ENCODE assay signal across 9 mouse cellular contexts in genomic region chr9:60251765-60252164, GRCm38 (mm10).
A peak's percentile ranks its signal among the peaks of the same experiment; 100 is the strongest.
DNase-seq lines count a peak whose midpoint lies in the region; ATAC-seq lines count a peak whose summit lies in the region.
"Had no signal": no experiment of that assay in that cellular context is flagged by ENCODE, and none has a peak within 500 bp of the region (broad histone marks: within the 10 kb centered on the region; RNA-seq: fewer than 3 reads in every experiment).

No protein-coding gene starts in this region.

- no peak overlapping the region for H3K4me3 ChIP-seq in forebrain, embryonic 13.5 days
- no peak overlapping the region for H3K4me3 ChIP-seq in forebrain, embryonic 15.5 days

- 0 out of 2 replicates have a peak, but pooled peaks cover 3% of the 10 kb centered on the region for H3K27me3 ChIP-seq in forebrain, embryonic 13.5 days
- no peaks in the 10 kb centered on the region for H3K27me3 ChIP-seq in forebrain, embryonic 15.5 days

- H3K9me3 ChIP-seq in forebrain, embryonic 13.5 days (replicated peaks) = no peaks in the 10 kb centered on the region
- no peaks in the 10 kb centered on the region for H3K9me3 ChIP-seq in forebrain, embryonic 15.5 days

- 56% methylated on average over 3 of the region's 3 CpGs for WGBS in forebrain, embryonic 13.5 days
- 56% methylated on average over 3 of the region's 3 CpGs for WGBS in forebrain, embryonic 15.5 days

- no peaks in the 10 kb centered on the region for H3K36me3 ChIP-seq in forebrain, embryonic 13.5 days (ENCODE audit: poor library complexity, severe bottlenecking)
- H3K36me3 ChIP-seq in forebrain, embryonic 15.5 days = no peaks in the 10 kb centered on the region

- H3K4me1 ChIP-seq in forebrain, embryonic 13.5 days = no peaks in the 10 kb centered on the region
- H3K4me1 ChIP-seq in forebrain, embryonic 15.5 days = no peaks in the 10 kb centered on the region

- H3K27ac ChIP-seq in forebrain, embryonic 13.5 days = no peak overlapping the region
- H3K27ac ChIP-seq in forebrain, embryonic 15.5 days (replicated peaks) = no peak overlapping the region

- ATAC-seq in forebrain, embryonic 13.5 days = 0 out of 2 replicates have a peak, but pooled peaks have one; percentile 38
- no peak for ATAC-seq in forebrain, embryonic 15.5 days (replicated peaks)
- no peak for ATAC-seq in erythroid progenitor cell, adult 5-6 weeks (replicated peaks; ENCODE audit: low FRiP score, poor library complexity, severe bottlenecking)

- no peak overlapping the region for H3K9ac ChIP-seq in forebrain, embryonic 13.5 days
- H3K9ac ChIP-seq in forebrain, embryonic 15.5 days (replicated peaks) = no peak overlapping the region

- peak; percentile 45 to 49 for DNase-seq in kidney, postnatal 25 days
- no peak for DNase-seq in kidney, adult 9 months
- DNase-seq in 3T3-L1 (ENCODE audit: low read depth, low spot score) (peak; percentile 44), adipocyte (ENCODE audit: low spot score) (peak; percentile 32)
- DNase-seq in frontal cortex, postnatal 25 days (ENCODE audit: low spot score in 2 of 2) = no peak
- DNase-seq: cerebellum, adult 9-10 months had no signal

- no peak overlapping the region for H3K4me2 ChIP-seq in forebrain, embryonic 13.5 days
- no peak overlapping the region for H3K4me2 ChIP-seq in forebrain, embryonic 15.5 days (replicated peaks)

Comparison
In these comparisons a context has a peak if more than half of its experiments do, and no peak if none do; other contexts are left out.
1. DNase-seq: peak in kidney, postnatal 25 days (2 of 2), 3T3-L1 (single experiment) and adipocyte (single experiment); none in kidney, adult 9 months (single experiment) and frontal cortex, postnatal 25 days (0 of 2).